10 mouse cellular contexts compared by ENCODE assay signal in the genomic region with DNA sequence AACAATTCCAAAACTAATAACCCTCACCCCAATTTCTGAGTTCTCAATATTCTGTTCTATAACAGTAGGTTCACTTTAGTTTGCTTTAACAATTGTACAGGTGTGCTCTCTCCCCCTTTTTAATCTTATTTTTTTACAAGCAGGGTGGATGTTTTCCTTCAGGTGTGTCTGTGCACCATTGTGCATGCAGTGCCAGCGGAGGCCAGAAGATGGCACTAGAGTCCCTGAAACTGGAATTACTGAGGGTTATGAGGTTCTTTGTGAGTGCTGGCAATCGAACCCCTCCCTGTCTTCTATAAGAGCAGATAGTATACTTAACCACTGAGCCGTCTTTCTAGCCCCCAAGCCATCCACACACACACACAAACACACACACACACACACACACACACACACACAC.
A peak's percentile ranks its signal among the peaks of the same experiment; 100 is the strongest.
DNase-seq lines count a peak whose midpoint lies in the region; ATAC-seq and TF ChIP-seq lines count a peak whose summit lies in the region.
"Had no signal": no experiment of that assay in that cellular context is flagged by ENCODE, and none has a peak within 500 bp of the region (broad histone marks: within the 10 kb centered on the region; RNA-seq: fewer than 3 reads in every experiment).

No protein-coding gene starts in this region.

- WGBS in forebrain, postnatal 0 days, result 91% methylated on average over 3 of the region's 3 CpGs
- WGBS in forebrain, embryonic 15.5 days, result 95% methylated on average over 3 of the region's 3 CpGs
- WGBS in lung, embryonic 14.5 days, result 85% methylated on average over 3 of the region's 3 CpGs
- 97% methylated on average over 3 of the region's 3 CpGs for WGBS in forebrain, embryonic 10.5 days

- H3K4me3 ChIP-seq in forebrain, postnatal 0 days (ENCODE audit: low read depth, low read length), result no peak overlapping the region
- no peak overlapping the region for H3K4me3 ChIP-seq in forebrain, embryonic 15.5 days
- no peak overlapping the region for H3K4me3 ChIP-seq in lung, embryonic 14.5 days (ENCODE audit: low read depth, low read length)
- H3K4me3 ChIP-seq in forebrain, embryonic 10.5 days, result no peak overlapping the region

- TF ChIP-seq CTCF in forebrain, postnatal 0 days (IDR thresholded peaks at IDR 0.05; ENCODE audit: low read depth), result peak; percentile 48
- TF ChIP-seq CTCF in lung, embryonic 14.5 days (IDR thresholded peaks at IDR 0.05; ENCODE audit: low read depth), result peak; percentile 50

- no peak overlapping the region for H3K9ac ChIP-seq in forebrain, postnatal 0 days
- no peak overlapping the region for H3K9ac ChIP-seq in forebrain, embryonic 15.5 days (replicated peaks)
- no peak overlapping the region for H3K9ac ChIP-seq in lung, embryonic 14.5 days

- ATAC-seq in forebrain, postnatal 0 days, result no peak
- no peak for ATAC-seq in forebrain, embryonic 15.5 days (replicated peaks)
- ATAC-seq in lung, embryonic 14.5 days (ENCODE audit: insufficient read depth), result no peak

- no peak overlapping the region for H3K27ac ChIP-seq in forebrain, postnatal 0 days (ENCODE audit: low read depth, low read length)
- H3K27ac ChIP-seq in forebrain, embryonic 15.5 days (replicated peaks), result no peak overlapping the region
- no peak overlapping the region for H3K27ac ChIP-seq in lung, embryonic 14.5 days (ENCODE audit: low read depth)
- H3K27ac ChIP-seq in forebrain, embryonic 10.5 days, result no peak overlapping the region

- no peaks in the 10 kb centered on the region for H3K36me3 ChIP-seq in forebrain, postnatal 0 days (ENCODE audit: insufficient read depth)
- H3K36me3 ChIP-seq in forebrain, embryonic 15.5 days, result no peaks in the 10 kb centered on the region
- peaks cover 12% of the 10 kb centered on the region; the same call in 1 of the 2 replicates for H3K36me3 ChIP-seq in lung, embryonic 14.5 days (ENCODE audit: insufficient read depth)
- peaks cover 9% of the 10 kb centered on the region for H3K36me3 ChIP-seq in splenic B cell, adult 2 months (ENCODE audit: control insufficient read depth, insufficient read depth, low read length, poor library complexity, severe bottlenecking)
- H3K36me3 ChIP-seq in forebrain, embryonic 10.5 days (replicated peaks), result peaks cover 43% of the 10 kb centered on the region

- no peaks in the 10 kb centered on the region for H3K9me3 ChIP-seq in forebrain, postnatal 0 days (ENCODE audit: low read length)
- H3K9me3 ChIP-seq in forebrain, embryonic 15.5 days, result no peaks in the 10 kb centered on the region
- H3K9me3 ChIP-seq in lung, embryonic 14.5 days (ENCODE audit: low read depth, low read length), result no peaks in the 10 kb centered on the region
- H3K9me3 ChIP-seq in forebrain, embryonic 10.5 days, result no peaks in the 10 kb centered on the region; the same call in 1 of the 2 replicates

- no peak for DNase-seq in forebrain, postnatal 0 days
- DNase-seq in lung, embryonic 14.5 days, result peak; percentile 25
- DNase-seq in lung, postnatal 25 days (ENCODE audit: low spot score), result no peak
- peak; percentile 38 for DNase-seq in WW6 (ENCODE audit: low read depth, low spot score)
- peak; percentile 61 for DNase-seq in splenic B cell, adult 2 months (ENCODE audit: low read depth, low spot score)
- DNase-seq in ovary, adult 18-20 months (ENCODE audit: low spot score), result no peak
- no peak for DNase-seq in forebrain, embryonic 10.5 days (ENCODE audit: extremely low spot score, low spot score)
- DNase-seq: cerebellum, adult 8-10 months; layer of hippocampus, postnatal 36 days had no signal

- H3K27me3 ChIP-seq in forebrain, postnatal 0 days (ENCODE audit: insufficient read depth, low read length), result no peaks in the 10 kb centered on the region
- no peaks in the 10 kb centered on the region for H3K27me3 ChIP-seq in forebrain, embryonic 15.5 days
- no peaks in the 10 kb centered on the region for H3K27me3 ChIP-seq in lung, embryonic 14.5 days (ENCODE audit: insufficient read depth, low read length)
- no peaks in the 10 kb centered on the region for H3K27me3 ChIP-seq in splenic B cell, adult 2 months (ENCODE audit: control insufficient read depth, insufficient read depth, low read length, poor library complexity, severe bottlenecking)
- no peaks in the 10 kb centered on the region for H3K27me3 ChIP-seq in forebrain, embryonic 10.5 days (ENCODE audit: poor library complexity, severe bottlenecking)

- peaks cover 13% of the 10 kb centered on the region for H3K4me1 ChIP-seq in forebrain, postnatal 0 days (ENCODE audit: insufficient read depth)
- peaks cover 29% of the 10 kb centered on the region for H3K4me1 ChIP-seq in forebrain, embryonic 15.5 days
- peaks cover 6% of the 10 kb centered on the region for H3K4me1 ChIP-seq in lung, embryonic 14.5 days (ENCODE audit: insufficient read depth)
- H3K4me1 ChIP-seq in forebrain, embryonic 10.5 days, result peaks cover 18% of the 10 kb centered on the region

- H3K4me2 ChIP-seq in forebrain, postnatal 0 days (ENCODE audit: low read depth), result no peak overlapping the region
- H3K4me2 ChIP-seq in forebrain, embryonic 15.5 days (replicated peaks), result no peak overlapping the region
- no peak overlapping the region for H3K4me2 ChIP-seq in lung, embryonic 14.5 days

Comparison
In these comparisons a context has a peak if more than half of its experiments do, and no peak if none do; other contexts are left out.
1. DNase-seq: peak in lung, embryonic 14.5 days (single experiment), WW6 (single experiment) and splenic B cell, adult 2 months (single experiment); none in forebrain, postnatal 0 days (single experiment), lung, postnatal 25 days (single experiment), ovary, adult 18-20 months (single experiment) and forebrain, embryonic 10.5 days (single experiment).